Mouse (Mus musculus) liver, postnatal 0 days (tissue): ENCODE data around the gene 7530416G11Rik.

Source experiments
- CTCF ChIP-seq: sonication (generic); IDR thresholded peaks from 2 replicates; pipeline ENCODE4 v1.5.1; 2016; ENCODE audit warnings: antibody characterized with exemption, low read depth
- EP300 ChIP-seq: IDR thresholded peaks from 2 replicates; pipeline ENCODE4 v1.6.1; 2016; ENCODE audit warnings: antibody characterized with exemption, low read depth, mild to moderate bottlenecking

GRCm38 (mm10) chr15:85519438-85519837, 16.4 kb upstream of the 7530416G11Rik start:
- no peak for TF ChIP-seq CTCF
- TF ChIP-seq EP300 = no peak
